Mouse (Mus musculus) embryo, embryonic 11.5 days (tissue): ENCODE results near the gene Cog6.
"Not testable (repeated sequence)": the region's sequence is repeated elsewhere in the genome, so short reads cannot be mapped to it uniquely, and the experiment has no call there.

ENCODE experiments used
- DNase-seq: peaks from one replicate; pipeline ENCODE4 v3.0.0-alpha.2; 2012; ENCODE audit warnings: low read depth, low spot score

Gene Cog6

DNA sequence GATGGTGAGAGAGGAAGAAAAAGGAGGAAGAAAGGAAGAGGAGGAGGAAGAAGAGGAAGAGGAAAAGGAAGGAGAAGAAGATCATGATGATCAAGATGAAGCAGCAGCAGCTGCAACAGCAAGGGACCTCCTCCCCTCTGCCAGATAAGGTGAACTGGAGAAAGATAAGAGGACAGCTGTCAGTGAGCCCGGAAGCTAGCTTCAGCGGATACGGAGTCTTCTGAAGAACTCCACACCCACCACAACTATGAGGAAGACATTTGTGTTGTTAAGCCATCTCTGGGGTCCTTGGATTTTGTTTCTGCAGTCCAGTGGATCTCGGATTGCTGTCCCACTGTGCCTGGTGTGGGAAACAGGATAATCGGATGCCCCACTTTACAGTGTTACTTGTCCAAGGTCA lies 15.4 kb upstream of the Cog6 start:
- no peak for DNase-seq

DNA sequence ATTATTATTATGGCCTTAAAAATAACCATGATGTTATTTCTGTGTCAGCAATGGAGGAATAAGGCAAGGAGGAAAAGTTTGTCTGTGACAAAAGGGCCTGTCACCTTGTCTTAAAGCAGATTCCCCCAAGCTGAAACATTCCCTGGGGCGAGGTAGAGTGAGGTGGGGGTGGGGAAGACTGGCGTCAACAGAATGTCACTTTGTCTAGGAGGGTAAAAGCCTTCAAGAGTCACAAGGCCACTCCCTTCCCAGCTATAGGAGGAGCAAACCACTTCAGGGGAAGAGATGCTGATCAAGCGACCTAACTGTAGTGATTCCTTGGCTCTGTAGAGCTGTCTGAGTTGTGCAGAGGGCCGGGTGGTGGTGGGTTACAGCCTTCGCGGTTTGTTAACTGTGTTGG lies 14.5 kb upstream of the Cog6 start:
- no peak for DNase-seq

DNA sequence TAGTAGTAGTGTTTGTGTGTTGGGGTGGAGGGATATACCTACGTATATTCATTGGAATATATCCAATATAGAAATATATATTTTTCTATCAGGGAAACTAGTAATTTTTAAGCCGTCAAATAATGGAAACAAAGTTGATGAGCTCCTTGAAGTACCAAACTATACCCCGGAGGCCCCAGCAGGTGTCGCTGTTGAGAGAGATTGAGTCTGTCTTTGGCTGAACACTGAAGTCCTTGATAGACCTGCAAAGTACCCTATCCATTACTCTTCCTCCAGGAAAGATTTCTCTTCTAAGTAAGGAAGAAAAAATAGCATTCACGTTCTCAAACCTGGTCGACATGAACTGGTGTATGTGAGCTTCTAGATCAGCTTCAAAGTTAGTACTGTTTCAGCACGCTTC lies 12.0 kb upstream of the Cog6 start:
- DNase-seq: peak; percentile 66

DNA sequence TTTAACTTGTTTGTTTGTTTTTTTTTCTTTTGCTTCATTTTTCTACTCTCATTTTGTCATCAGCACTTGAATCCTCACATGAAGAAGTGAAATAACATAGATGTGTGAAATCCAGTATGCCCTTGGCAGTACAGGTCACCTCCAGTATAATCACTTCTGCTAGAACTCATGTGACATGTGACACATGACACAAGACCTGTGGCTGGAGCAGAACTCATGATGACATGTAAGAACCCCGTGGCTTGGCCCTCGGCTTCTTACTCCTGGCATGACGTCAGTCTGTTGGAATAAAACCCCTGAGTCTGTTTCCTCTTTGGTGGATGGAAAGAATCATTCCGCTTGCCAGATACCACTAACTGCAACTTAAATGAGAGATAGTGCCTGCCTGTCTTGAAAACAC lies 10.3 kb upstream of the Cog6 start:
- no peak for DNase-seq

DNA sequence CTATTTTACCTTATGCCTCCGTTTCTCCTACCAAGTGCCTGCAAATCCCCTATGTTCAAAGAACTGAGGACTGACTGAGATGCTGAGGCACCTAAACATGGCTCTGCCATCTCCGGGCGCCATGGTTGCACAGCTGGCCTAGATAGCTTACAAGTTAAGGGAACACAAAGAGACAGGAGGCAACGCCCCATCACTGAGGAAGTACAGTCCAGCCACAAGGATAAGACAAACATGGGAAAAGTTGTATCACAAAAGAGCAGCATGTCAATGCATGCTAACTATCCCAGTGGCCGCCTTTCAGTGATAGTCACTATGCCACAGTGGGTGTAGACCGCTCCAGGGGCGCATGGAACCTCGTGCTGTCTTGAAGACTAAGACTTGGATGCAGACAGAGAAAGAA lies 9.6 kb downstream of the Cog6 start:
- no peak for DNase-seq

DNA sequence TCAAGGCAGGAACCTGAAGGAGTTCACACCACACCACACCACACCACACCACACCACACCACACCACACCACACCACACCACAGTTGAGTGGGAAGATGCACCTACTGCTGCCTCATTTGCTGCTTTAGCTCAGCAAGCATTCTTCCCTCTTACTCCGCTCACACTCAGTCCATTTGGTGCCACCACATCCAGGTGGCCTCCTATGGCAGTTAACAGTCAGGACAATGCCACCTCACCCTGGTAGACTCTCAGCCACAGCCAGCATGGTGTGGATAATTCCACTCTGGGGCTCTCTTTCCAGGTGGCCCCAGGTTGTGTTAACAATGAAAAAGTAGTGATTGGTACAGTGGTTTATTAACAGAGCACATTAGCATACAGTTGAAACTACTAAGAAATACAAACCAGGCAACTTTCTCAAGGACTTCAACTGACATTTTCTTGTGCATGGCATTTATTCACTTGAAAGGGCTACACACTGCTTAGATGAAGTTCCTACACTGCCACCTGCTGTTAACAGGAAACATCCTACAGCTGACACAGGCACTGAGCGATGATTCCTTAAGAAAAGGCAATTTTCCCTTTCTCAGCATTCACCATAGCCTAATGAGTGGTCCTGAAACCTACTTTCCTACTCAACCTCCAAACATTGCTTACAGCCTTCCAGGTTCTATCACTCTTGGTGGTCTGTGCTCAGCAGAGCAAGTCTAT lies 12.5 kb downstream of the Cog6 start:
- DNase-seq: no peak

DNA sequence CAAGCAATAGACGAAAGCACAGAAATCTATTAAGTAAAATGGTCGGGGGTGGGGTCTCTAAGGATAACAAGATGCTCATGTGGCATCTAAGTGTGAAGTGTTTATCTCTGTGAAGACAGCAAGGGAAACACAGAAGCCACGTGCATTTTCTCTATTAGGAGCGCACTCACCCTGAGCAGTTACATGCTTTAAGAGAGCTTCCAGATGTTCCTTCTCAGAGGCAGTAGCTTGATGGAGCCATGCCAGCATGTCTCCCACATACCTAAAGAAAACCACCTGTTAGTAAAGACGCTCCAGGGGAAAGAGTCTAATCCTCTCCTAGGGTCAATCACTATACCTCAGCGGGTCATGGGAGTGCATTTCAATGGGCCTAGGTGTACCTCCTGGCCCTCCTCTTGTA lies 15.0 kb downstream of the Cog6 start:
- DNase-seq: no peak

DNA sequence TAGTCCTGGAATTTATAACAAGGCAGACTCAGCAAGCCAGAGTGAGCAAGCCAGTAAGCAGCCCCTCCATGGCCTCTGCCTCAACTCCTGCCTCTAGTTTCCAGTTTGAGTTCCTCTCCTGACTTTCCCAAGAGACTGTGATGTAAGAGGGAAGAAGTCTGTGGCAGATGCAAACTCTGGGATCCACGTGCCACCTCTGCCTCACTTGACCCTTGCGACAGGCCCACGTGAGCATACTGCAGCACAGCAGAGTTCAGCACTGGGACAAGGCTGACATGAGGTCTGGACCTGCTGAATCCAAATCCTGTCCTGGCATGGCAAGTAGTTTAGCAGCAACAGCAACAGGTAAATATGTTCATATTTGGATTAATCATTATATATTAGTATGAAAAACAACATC lies 17.0 kb downstream of the Cog6 start:
- no peak for DNase-seq

DNA sequence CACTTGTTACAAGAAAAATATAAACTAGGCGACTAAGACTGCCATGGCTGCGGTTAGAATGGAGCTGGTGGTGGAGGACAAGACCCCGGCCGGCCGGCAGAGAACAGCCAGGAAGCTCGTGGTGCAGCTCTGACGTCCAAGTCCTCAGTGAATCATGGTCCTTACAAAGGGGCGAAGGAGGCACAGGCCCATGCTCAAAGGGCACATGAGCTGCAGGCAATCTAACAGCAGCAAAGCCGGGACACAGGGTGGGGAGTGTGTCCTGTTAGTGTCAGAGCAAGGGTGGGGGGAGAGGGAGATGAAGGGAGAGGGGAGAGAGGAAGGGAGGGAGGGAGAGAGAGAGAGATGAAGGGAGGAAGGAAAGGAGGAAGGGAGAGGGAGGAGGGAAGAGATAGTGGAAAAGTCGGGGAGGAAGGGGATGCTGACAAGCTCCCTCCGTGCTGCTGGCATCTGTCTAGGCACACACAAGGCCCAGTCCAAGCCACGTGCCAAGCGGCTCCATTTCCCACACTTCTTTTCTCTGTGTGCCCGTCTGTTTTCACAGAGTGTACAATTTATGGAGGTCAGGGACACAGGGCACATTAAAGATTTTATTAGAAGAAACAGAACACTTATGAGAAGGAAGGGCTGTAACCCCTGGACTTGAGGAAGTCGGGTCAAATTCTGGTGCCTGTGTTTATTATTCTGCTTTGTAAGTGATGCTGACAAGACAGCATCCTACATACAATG lies 17.9 kb downstream of the Cog6 start:
- no peak for DNase-seq

DNA sequence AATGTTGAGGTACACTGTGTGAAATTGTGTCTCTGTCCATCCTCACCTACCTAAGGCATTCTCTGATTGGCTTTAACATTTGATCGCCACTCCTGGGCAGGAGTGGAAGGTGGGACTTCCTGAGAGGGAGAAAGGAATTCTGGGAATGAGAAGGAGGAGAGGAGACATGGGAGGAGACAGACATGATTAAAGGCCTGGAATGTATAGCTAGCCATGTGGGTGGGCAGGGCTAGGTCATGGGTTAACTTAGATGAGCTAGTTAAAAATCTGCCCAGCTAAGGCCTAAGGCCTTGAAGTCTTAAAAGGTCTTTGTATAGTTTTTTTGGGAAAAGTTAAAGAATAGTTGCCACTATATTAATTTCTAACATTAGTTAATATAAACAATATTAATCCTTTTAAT lies 19.7 kb downstream of the Cog6 start:
- no peak for DNase-seq

DNA sequence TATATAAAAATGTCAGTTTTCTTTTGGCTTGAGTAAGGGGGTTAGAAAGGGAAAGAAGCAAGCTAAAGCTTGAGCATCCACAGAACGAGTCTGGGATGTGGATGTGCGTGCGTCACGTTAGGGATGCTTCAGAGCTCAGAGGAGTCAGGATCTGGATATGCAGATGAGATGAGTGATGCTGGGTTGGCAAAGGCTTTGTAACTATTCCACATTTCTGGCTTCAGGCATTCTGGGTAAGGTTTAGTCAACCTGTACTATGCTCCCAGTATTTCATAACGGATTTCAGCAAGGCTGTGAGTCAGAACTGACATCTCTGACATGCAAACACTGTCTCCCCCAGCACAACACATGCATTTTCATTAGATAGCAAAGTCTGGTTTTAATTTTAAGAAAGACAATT lies 20.4 kb downstream of the Cog6 start:
- no peak for DNase-seq

DNA sequence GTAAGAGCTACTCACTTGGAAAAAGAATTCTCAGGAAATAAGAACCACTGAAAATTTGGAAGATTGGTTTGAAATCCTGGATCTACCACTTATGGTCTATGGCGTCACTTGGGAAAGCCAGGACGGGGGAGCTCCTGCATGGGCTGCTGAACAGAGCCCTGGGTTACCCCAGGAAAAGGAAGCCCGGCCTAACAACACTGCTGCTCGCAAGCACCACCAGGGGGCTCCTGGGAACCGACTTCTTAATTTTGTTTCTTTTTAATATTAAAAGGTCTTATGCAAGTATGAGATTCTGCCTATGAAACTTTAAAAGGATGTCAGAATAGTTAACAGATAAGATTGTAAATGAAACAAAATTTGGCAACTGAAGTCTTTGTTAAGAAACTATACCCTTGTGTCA lies 22.4 kb downstream of the Cog6 start:
- no peak for DNase-seq

DNA sequence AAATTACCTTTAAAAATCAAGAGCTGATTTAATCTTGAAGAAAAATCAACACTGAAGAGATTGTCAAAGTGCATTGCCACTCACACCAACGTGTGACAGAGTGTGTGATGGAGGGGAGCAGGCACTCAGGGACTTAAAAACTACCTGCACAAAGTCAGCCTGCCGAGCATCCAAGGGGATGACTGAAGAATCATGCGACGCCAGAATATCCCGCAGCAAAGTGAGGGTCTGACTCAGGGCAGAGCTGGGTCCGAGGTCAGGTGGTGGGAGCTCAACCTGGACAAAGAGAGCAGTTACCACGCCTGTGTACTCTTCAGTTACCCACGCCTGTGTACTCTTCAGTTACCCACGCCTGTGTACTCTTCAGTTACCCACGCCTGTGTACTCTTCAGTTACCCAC lies 23.7 kb downstream of the Cog6 start:
- no peak for DNase-seq

DNA sequence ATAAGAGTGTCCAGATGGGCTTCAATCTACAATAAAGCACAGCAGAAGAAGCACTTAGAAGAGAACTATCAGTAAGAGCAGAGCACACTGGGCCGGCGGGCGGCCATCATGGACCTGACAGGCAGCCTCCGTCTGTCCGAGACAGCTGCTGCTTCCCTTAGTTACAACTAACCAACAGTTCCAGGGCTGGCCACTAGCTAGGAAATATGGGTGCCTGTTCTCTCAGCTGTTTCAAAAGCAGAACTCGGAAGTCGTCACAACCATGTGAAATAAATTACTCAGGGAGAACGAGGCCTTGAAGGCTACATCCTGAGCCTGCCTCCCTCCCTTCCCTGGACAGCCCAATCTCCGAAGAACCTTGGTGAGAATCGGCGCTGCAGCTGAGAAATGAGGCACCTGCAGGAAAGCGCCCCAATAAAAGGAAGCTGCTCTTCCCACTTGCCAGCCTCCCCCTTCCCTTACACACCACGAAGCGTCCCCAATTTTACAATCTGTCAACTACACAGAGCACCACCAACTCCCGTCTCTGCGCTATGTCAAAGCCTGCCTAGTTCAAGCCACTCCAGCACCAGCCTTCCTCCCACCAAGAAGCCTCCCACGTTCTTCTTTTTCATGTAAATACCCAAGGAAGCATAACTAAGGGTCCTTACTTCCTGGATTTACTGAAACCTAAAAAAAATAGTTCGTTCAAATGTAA lies 26.8 kb downstream of the Cog6 start:
- DNase-seq: no peak

DNA sequence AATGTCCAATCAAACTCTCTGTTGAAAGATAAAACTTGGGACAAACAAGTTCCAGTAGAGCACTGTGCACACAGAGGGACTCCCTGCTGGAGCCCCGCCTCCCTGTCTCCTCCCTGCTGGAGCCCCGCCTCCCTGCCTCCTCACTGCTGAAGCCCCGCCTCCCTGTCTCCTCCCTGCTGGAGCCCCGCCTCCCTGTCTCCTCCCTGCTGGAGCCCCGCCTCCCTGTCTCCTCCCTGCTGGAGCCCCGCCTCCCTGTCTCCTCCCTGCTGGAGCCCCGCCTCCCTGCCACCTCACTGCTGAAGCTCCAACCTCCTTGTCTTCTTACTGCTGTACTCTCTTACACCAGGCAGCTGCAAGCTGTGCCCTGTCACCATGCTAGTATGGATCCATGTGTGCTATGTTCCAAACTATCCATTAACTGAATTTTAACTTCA lies 31.5 kb downstream of the Cog6 start:
- DNase-seq: not testable (repeated sequence)

DNA sequence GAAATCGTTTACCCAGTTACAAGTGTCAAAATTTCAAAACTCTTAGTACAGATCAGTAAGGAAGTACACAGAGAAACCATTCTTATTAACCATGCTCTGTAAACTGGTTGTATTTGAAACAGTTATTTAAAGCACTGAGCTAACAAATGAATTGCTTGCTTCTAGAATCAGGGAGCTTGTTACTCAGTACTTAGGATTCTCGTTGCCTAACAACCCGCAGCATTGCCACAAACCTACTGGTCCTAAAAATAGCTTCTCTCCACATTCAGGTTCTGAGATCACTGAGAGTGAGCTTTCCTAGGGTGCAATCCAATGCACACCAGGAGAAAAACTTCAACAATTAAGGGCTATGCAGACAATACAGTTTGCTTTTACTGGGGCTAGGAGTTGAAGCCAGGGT lies 33.3 kb downstream of the Cog6 start:
- no peak for DNase-seq

DNA sequence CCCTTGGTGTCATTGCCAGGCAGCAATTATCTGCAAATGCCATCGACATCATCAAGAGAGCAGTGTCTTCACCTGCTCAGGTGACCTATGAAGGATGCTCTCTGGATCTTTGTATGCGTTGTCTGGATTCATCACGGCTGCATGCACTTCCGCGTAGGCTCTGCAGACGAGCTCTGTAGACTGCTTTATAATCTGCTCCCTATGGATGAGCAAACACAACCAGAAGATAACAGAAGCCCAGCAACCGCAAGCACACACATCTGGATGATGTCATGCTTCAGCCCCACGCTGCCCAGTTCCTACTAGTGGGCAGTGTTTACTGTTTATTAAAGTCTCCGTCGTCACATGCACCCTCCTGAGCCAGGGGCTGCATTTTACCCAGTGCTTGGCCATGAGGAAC lies 34.0 kb downstream of the Cog6 start:
- no peak for DNase-seq

DNA sequence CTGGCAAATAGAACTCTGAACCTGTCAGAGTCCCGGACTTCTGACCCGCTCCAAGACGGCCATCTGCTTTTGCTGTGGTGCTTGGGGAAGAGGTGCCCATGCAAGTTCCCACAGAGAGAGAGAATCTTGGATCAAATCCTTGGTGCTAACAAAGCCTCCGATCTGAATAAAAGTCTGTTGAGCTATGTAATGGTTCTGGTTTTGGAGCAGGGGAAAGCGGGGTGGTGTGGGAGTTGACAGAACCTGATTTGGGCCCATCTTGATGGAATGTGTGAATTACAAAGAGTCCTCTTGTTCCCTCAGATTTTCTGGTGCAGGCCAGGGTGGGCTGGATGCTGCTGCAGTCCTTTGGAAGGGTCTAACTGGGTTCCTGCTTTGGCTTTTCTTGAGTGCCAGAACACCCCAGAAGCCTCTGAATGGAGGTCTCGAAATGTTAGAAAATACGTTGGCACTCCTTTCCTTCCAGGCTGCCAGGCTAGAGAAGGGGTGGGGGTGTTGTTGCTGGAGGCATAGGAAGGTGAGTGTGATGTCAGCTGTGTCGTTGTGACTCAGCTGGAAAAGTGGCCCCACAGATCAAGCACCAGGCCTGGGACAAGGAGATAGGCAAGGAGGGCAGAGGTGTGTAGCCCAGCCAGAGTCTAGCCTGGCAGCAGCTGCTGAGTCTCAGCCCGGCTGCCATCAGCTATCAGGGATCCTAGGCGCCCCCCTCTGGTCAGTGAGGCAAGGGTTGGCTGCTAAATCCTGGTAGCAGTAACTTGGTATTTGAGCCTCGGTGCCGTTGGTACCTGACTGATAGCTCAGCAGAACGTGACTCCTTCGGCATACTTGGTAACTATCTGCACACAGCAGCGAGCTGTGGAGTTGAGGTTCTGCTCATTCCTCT lies 42.1 kb downstream of the Cog6 start:
- peak; percentile 52 for DNase-seq

DNA sequence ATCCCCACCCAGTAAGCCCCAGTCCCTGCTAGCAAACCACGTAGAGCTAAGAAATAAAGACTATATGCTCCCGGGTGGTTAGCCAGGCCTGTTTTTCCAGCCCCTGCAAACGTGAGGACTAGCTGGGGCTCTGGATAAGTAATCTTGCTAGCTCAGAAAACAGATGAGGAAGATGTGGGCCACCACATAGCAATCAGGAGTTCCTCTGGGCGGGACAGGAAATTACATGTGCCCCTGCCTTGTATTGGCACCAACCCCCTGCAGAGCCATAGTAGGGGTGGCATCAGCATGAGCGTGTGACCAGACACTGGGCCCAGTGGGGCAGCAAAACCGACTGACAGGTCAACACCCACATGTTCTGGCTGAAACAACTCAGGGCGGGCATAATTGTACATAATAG lies 44.1 kb downstream of the Cog6 start:
- DNase-seq: no peak

DNA sequence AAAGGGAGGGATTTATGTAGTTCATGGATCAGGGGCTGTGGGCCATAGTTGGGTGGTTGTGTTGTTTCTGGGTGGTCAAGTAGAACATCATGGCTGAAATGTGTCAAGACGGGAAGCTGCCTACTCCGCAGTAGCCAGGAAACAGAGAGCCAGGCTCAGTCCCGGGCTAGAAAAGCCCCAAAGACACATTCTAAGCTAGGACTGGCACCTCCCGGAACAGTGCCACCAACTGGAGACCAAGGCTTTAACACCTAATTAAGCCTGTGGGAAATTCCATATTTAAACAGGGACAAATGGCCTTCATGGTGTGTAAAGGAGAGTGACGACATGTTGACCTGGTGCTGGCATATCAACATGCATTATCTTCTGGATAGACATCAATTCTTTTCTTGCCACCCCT lies 50.0 kb downstream of the Cog6 start:
- no peak for DNase-seq

DNA sequence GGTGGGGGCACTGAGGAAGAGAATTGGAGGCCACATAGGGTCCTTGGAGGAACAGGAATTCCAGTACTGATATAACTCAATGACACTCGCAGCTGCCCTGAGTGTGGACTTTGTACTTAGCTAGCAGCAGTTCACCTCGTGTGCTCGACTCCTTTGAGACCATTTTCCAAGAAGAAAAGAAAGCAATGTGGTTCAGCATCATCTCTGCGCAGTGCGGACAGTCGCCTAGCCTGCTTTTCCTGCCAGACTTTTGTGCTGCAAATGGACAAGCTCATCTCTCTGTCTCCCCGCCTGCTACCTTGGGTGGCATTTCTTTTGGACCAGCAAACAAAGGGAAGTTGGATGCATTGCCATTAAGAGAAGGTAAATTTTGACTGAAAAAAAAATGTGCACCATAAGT lies 52.8 kb downstream of the Cog6 start:
- DNase-seq: no peak

DNA sequence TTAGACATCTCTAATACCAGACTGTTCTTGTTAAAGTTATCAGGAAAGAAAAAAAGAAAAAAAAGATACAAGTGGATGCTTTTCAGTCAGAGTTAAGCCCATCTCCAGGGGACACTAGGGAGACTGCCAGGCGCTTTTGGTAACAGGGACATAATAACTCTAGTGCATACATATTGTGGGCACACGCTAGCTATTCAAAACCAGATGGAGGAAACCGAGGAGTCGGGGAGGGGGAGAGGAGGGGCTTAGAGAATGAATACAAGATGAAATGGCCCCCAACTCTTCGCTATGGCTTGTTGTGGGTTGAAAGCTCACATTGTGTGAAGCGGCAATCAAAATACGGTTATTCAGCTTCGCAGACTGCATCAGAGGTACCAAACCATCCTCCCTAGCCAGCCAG lies 53.6 kb downstream of the Cog6 start:
- no peak for DNase-seq
